Mouse (Mus musculus) embryo, embryonic 10 days (tissue): ENCODE data around the gene Ccl8.

Source experiments
- DNase-seq: peaks from one replicate; pipeline ENCODE4 v3.0.0-alpha.2; 2015; ENCODE audit warnings: low spot score

Gene Ccl8

DNA sequence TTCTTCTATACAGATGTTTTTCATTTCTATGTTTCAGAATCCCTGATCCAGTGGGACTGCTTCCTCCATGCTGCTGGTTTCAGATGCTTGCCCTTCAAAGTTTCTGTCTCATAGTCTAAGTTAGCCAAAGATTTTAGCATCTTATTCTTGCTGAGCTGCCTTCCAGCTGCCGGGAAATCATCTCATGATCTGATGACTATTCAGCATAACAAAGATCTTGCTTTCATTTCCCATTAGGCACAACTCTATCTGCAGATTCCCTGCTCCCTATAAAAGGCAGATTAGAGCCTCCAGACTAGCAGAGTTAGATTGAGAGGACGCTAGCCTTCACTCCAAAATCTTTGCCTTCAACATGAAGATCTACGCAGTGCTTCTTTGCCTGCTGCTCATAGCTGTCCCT is at the start of gene Ccl8:
Ccl8 (plus strand) TSS at position 301 of the 400 bp plus-strand sequence.
- no peak for DNase-seq

DNA sequence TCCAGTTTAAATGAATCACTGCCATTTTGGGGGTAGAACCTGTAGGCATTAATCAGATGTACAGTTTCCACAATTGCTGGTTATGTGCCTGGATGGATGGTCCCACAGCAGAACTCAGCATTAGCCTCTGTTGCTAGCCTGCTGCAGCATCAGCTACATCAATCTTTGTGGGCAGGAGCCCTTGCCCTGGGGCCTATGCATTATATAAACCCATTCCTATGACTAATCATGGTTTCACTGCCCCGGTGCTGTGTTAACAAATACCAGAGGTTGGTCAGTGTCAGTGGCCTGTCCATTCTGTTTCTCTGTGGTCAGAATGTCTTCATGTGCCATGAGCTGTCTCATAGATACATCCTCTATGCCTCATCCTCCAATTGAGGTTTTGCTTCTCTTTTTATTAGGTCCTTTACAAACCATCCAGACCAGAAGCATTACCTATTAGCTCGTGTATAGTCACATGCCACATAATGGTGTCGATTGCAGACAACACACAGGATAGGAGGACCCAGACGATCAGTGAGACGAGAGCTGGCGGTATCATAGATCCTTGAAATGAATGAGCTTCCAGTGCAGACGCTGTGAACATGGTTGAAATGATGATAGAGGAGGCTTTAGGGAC is 47.9 kb upstream of the Ccl8 start:
- no peak for DNase-seq

DNA sequence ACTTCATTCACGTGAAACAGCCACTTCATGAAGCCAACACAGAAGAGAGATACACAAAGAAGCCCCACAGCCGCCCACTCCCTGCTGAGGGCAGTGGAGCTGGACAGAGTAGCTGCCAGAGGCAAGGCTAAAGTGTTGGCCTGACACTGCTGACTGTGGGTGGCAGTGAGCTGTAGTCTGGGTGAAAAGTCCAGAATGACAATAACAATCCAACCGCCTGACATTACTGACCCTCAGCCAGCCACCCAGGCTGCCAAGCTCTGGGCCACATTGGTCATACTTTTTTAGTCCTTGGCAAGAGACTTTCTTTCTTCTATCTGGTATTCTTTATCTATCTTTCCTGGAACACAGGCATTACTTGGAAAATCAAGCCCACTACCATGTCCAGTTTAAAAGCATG is 43.9 kb upstream of the Ccl8 start:
- DNase-seq: no peak

DNA sequence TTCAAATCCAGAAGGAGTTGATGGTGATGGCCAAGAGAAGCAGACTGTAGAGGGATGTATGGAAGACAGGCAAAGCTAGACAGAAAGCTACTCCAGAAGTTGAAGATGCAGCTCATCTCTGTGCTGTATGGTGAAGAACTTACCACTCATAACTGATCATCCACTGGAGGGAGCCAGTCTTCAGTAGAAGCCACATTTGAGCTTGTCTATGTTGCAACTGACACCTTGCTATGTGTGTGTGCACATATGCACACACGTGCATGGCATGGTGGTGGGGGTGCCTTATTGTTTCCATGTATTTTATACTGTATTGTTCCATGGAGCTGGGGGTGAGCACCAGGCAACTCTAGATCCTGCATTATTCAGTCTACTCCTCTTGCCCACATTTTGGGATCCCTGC is 42.6 kb upstream of the Ccl8 start:
- DNase-seq: no peak

DNA sequence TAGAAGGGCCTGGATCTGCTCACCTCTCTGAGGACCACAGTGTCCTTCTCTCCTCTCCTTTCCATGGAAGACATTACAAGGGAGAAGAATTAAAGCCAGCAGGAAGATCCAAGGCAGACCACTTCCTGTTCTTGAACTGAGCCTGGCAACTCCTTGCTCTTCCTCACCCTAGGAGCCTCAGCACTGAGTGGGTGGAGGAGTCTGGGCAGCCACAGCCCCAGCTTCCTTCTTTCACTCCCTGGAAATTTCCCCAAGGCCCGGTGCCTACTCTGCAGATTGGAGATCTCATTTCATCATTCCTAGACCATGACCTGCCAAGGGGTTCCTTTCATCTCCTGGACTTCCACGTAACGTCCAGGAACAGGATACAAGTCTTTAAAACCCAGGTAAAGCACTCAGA is 42.0 kb upstream of the Ccl8 start:
- no peak for DNase-seq

DNA sequence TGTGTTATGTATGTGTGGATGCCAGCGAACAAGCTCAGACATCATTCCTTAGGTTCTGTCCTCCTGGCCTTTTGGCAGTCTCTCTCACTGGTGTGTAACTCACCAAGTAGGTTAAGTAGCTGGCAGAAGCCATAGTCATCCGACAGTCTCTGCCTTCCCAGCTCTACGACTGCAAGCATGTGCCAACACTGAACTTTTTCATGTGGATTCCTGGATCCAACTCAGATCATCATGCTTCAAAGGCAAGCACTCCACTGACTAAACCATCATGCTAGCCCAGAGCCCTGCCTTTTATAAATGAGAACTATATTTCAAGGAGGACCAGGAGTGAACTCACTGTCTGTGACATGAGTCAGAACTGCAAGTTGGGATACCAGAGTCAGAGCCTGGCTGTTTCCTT is 41.3 kb upstream of the Ccl8 start:
- no peak for DNase-seq

DNA sequence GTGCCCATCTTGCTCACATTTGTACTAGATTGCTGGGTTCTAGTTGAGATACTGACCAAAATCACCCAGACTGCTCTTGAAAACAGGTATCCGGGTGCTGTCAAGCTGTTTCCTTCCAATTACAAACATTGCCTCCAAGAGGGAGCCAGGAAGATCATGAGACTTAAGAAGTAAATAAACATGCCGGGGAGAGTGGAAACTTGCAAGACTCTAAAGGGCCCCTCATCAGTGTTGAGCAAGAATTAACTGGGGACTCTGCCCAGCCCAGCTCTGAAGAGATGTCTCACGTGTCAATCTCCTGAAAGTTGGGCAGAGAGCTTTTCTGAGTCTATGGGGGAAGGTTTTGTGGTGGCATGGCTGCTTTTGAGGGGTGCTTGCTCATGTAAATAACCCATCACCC is 38.0 kb upstream of the Ccl8 start:
- DNase-seq: no peak

DNA sequence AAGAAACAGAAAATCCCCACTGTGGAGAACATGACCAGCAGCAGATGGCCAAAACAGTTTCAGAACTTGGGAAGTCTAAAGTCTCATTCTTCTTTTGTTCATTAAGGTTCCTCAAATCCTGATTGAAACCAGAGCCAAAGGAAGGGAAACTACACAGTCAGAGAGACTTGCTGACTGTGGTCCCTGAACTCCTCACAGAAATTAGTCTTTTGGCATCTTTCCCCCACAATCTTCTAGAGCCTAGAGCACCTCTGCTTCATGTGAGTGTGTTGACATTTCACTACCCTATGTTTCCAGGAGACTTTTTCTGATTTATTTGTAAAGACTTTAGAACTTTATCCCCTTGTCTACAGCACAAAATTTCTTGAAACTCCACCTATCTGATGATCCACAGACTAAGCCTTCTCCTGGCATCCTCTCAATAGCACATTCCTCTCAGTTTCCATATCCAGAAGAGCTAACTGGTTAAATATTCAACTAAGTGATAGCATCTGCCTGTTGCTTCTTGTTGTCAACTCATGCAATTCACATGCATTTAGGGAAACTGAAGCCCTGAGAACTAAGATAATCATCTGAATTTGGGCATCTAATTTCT is 36.8 kb upstream of the Ccl8 start:
- no peak for DNase-seq

DNA sequence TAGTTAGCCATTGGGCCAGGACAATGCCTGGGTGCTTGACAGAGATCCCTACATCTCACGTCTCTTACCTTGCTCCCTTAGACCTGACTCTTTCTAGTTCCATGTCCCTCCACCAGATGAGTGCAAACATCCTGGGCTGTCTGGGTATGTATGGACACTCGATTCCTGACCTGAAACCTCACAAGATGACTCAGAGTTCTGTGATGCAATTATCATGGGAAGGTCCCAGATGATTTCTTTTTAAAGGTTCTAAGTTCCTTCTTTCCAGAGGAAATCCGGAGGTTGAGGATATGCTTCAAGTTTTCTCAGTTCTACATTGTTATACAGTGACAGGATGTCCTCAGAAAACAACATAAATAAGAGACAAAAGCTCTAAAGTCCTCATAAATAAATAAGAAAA is 34.1 kb upstream of the Ccl8 start:
- DNase-seq: no peak

DNA sequence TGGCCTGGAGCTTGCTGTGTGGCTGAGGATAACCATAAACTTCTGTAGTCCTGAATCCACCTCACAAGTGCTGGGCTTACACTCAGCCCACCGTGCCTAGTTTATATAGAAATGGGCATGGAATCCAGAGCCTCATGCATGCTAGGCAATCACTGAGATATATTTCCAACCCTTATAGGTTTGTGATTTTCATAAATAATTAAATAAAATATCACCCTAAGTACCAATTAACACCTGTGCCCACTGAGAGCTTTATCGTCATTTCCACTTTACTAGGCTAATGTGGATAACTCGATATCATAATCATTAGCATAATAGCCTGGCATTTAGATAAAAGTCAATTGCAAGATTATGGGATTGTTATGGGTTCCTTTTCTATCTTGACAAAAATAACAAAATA is 30.6 kb upstream of the Ccl8 start:
- DNase-seq: no peak

DNA sequence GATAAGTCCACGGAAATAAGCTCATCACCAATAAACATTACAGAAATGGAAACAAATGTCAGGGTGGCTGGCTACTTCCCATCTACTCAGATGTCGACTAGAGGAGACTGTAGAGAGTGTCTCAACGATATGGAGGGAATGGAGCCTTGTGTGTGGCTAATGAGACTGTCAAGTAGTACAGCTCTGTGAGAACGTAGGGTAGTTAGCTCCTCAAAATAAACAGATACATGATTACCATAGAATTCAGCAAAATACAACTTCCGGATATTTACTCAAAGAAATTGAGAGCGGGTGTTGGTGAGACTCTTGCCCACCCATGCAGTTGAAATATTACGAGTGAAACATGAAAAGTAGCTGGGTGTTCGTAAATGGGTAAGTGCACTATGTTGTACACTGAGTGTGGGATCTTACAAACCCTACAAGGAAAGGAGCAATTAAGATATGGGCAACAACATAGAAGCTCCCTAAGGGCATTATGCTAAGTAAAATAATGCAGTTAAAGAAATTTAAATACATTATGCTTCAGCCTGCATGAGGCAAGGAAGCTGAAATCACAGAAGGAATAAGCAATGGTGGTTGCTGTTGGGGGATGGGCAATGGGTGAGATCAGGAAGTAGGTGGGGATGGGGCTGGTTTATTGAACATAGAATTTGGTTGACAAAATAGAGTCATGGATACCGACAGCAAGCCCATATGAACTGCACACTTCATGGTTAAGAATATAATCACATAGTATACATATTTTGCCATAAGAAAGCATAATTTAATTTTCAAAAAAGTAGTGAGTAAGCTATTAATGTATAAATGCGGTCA is 15.3 kb upstream of the Ccl8 start:
- DNase-seq: no peak

DNA sequence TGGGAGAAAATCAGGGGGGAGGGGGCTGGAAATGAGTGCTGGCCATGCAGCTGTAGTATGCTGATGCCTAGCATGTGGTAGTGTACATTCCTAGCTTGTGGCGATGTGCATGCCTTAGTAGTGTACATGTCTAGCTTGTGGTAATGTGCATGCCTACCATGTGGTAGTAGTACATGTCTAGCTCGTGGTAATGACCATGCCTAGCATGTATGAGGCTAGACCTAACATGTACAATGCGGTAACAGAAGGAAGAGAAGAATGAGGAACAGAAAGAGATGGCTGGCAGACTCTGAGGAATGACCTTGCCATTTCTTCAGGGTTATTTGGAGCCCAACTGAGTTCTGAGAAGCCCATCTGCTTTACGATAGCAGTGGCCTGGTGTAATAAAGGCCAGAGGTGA is 13.9 kb upstream of the Ccl8 start:
- DNase-seq: no peak

DNA sequence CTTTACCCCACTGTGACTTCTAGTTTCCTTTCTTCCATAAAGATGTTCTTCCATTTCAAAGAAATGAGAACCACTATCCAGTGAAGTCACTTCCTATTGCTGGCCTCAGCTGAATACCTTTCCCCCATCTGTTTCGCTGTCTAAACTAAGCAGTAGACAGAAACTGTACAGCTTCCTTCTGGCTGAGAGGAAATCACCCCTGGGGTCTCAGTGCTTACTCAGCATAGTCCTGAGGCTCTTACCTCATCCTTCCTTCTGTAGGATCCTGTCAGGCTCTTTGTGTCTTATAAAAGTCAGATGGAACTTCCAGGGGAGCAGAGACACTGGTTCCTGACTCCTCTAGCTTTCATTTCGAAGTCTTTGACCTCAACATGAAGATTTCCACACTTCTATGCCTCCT is 13.5 kb upstream of the Ccl8 start, which contains the start of gene Ccl12:
Ccl12 (plus strand) TSS at position 317 of the 400 bp plus-strand sequence.
- DNase-seq: no peak

DNA sequence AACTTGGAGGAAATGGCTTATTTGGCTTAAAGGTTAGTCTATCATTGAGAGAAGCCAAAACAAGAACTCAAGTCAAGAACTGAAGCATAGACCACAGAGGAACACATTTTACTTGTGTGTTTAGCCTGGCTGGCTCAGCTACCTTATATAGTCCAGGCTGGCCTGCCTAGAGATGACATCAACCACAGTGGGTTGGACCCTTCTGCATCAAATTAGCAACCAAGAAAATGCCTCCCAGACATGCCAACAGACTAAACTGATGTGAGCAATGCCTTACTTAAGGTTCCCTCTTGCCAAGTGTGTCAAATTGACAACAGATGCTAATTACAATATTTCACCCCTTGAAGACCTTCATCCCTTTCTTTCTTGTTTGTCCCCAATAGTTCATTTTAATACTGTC is 5.4 kb upstream of the Ccl8 start:
- DNase-seq: no peak

DNA sequence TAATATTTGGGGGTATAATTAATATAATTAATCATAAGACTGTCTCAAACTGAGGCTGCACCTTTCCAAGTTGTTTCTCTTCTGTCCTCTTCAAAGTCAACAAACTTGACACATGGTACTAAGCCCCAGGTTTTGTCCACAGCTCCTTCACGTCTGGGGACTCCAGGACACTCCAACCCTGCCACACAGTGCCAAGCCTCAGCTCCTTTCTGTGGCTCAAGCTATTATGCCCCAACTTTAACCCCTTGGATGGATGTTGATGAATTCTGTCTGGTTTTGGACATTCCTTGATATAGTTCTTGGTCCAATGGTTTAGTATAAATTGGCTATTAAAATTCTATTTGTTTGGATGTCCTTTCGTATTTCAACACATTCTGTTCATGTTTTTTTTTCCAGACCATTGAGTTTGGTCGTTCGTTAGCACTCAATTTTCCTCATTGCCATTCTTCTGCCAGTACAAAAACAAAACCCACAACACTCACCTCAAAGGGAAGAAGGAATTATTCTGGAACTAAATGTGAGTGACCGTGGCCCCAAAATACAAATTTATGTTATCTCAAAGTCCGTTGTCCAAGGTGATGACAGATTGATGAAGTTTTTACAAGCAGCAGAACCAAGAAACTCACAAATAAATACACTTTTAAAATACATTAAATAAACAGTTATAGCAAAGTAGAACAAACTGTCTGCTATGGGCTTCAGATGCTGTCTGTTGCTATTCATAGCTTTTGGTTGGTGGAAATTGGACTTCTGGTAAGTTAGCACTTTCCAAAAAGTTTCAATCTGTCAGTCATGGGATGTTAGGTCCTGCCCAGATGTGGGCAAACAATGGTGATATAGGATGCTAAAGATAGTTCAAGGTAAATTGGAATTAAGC is 4.4 kb upstream of the Ccl8 start:
- no peak for DNase-seq

DNA sequence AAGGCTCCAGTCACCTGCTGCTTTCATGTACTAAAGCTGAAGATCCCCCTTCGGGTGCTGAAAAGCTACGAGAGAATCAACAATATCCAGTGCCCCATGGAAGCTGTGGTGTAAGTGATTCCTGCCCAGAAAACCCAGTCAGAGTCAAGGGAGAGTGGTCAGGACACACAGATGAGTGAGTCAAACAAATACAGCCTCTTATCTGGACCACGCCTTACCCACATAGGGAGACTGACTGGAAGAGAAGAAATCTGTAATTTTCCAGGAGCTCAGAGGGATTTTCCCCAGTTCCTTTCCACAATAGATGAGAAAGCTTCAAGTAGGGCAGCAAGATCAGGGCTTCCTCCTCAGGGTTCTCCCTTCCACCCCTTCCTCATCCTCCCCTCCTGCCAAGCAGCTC is 1.1 kb downstream of the Ccl8 start:
- DNase-seq: no peak

DNA sequence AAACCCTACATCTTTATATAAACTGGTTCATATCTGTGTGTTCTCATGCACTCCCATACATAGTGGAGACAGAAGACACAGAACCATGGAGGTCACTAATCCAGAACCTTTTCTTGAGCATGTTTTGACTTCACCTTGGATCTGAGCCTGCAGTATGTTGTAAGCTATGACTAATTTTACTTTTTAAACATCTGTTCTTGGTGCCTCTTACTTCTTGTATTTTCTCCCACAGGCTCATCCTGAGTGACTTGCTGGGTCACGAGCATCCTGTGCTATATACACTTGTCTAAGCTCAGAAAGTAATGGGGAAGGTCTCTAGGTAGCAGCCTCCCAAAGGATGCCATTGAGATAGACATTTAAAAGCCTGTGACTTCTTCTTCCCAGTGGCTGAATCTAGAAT is 18.0 kb downstream of the Ccl8 start:
- no peak for DNase-seq

DNA sequence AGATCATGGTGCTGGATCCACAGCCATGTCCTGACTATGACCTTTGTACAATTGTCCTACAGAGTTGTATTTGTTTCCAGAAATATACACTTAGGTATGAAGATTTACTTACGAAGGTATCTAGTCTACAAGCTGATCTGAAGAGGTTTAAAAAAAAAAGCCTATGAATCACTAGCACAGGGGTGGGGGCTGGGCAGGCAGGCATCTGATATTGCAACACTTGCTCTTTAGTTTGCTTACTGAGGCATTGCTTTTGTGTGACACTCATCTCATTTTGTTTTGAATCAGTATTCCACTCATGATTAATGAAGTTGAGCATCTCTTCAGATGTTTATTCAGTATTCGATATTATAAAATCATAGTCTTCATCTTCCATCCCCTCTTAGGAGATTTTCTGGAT is 21.2 kb downstream of the Ccl8 start:
- DNase-seq: no peak

DNA sequence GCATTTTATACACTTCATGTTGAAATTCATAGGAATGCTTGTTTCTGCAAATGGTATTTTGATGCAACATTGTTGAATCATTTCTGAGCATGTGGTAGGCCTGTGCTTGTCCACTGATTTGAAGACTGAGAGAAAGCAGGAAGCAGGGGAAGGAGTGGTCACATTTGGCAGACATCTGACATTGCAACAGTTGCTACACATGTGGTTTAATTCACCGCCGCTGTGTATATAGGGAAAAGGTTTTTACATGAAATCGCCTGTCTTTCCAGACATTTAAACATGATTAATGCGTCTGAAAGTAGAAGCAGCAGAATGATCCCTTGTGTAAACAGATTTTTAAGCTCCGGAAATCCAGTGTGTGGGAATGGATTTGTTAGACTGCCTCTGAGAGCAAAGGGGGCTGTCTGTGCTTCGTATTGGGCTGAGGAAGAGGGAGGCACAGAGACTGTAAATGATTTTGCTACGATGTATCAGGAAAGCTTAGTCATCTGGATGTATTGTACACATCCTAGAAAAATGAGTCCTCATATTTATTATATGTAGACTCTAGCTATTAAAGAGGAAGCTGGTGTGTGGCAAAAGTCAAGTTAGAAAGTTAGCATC is 24.6 kb downstream of the Ccl8 start:
- DNase-seq: no peak

DNA sequence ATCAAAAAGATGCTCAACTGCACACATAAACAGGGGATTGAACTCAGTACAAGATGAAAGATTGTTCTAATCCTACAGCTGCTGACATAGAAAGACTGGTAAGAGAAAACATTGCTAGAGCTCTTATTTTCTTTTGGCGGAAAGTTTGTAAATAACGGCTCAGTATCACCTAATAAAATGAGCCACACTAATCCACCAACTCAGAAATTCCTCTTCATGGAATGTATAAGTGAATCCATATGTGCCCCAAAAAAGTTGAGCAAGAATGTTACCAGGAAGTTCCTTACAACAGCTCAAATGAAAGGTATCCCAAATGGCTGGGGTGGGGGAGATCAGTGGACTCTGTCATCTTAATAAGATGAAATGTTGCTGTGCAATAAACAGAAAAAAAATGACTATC is 44.1 kb downstream of the Ccl8 start:
- no peak for DNase-seq

DNA sequence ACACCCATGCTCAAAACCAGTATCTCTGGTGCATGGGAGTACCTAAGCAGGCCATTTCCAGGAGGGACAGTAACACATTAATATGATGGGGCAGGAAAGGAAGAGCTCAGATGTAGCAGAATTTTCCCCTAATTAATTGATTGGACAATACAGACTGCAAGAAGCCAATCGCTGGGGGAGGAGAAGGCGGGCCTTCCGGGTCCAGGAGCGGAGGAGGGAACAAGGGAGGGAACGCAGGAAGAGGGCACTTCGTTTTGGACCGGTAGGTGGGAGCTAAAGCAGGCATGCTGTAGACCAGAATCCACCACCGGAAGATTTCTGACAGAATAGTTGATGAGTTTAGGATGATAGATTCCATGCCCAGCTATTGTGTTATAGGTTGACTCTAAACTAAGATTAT is 48.3 kb downstream of the Ccl8 start:
- DNase-seq: no peak
